Mouse (Mus musculus) natural killer cell, adult 2 months (primary cell): ENCODE results near the gene Arl16.
"Not testable (repeated sequence)": the region's sequence is repeated elsewhere in the genome, so short reads cannot be mapped to it uniquely, and the experiment has no call there.

Experiments
- DNase-seq, 2 experiments: peaks; one replicate each; pipeline ENCODE4 v3.0.0; 2022; ENCODE audit warnings: low spot score in 2 of 2

Gene Arl16

DNA sequence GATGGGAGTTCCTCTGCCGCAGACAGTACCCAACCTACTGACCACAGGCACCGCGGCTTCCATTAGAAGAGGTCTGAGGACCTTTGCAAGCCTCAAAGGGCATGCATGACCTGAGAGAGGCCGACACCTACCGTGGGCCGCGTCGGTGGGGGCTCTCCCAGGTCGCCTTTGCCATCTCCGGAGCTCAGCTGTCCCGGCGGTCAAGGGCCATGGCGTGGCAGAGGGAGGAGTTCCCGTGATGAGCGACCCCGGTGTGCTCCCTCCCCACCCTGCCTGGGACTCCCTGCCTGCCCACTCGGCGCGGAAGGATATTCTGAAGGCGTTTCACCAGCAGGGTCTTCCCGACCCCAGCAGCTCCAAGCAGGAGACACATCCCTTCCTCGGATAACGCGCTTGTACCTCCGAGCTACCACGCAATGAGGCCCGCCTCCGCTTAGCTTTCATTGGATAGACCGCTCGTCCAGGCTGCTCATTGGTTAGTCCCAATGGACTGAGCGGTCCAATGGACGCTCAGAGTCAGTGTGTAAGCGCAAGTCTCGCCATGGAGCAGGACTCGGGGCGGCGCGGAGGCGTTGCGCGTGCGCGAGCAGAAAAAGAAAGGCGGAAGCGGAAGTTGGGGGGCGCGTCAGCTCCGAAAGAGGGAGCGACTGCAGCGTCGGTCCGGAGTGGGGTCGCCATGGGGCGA, at the start of gene Arl16:
Gene Arl16 (minus strand): TSS at position 557 of the 685 bp plus-strand sequence.
- DNase-seq, result peak; percentile 91 to 94

DNA sequence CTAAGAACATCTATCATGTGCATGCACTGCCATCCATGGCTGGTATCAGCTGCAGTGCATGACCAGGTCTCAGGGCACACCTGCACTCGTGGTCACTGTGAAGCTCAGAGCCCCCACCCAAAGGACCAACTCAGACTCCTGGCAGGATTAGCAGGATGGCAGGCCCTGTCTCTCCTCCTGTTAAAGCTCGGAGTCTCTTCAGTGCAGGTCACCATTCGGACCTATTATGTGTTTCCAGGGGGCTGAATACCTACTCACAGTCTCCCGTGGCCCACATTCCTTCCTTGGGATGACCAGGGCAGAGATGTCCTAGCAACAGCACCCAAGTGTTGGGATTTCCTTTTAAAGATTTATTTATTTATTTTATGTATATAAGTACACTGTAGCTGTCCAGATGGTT, 49.7 kb upstream of the Arl16 start:
- no peak for DNase-seq

DNA sequence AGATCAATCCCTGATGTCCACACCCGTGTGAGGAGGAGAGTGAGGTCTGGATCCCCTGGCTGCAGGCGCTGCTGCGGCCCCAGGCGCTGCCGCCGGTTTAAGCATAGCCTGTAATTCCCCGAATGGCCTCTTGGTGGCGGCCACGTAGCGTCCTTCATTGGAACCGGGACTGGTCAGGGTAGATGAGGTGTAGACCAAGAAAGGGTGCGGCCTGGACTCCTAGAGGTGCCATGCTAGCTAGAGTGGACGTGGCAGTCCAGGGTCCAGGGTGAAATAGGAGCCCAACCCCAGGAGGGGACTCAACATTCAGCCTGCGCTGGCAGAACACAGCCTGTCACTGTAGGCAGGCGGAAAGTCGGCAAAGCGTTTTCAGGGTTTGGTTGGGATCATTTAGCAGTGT, 48.2 kb upstream of the Arl16 start:
- DNase-seq, result peak; percentile 83 to 87

DNA sequence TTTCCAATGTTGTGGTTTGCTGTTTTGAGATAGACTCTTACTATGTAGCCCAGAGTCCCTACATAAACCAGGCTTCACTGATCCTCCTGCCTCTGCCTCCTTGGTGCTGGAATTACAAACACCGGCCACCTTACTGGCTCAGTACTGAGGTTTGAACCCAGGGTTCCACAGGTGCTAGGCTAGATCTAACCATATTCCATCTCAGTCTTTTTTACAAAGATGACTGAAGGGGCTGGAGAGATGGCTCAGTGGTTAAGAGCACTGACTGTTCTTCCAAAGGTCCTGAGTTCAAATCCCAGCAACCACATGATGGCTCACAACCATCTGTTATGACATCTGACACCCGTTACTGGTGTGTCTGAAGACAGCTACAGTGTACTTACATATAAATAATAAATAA, 46.9 kb upstream of the Arl16 start:
- DNase-seq, result not testable (repeated sequence)

DNA sequence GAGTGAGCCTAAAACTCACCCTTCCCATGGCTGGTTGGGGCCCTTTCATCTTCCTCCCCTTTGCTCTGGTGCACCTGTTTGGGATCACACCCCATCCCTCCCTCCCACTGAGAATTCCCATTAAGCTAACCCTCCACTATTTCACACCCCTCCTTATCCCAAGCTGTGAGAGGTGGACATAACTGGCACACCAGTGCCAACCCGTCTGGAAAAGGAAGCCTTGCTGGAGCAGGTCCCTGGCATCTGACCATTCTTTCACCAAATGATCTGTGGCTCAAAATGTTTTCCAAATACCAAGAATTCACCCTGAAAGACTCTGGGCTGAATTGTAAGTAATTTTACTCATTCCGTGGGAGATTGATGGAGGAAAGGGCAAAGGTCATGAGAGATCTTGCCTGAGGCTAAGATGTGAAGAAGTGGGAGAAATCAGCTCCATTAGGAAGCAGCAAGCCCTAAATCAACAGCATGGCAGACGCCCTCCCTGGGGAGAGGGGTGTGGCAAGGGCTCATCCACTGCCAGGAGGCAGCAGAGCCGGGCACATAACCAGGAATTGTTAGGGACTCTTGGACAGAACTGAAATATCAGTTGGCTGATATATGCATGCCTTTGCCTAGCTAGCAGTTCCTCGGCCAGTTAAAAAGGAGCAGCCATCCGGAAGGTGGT, 45.5 kb upstream of the Arl16 start:
- DNase-seq, result no peak

DNA sequence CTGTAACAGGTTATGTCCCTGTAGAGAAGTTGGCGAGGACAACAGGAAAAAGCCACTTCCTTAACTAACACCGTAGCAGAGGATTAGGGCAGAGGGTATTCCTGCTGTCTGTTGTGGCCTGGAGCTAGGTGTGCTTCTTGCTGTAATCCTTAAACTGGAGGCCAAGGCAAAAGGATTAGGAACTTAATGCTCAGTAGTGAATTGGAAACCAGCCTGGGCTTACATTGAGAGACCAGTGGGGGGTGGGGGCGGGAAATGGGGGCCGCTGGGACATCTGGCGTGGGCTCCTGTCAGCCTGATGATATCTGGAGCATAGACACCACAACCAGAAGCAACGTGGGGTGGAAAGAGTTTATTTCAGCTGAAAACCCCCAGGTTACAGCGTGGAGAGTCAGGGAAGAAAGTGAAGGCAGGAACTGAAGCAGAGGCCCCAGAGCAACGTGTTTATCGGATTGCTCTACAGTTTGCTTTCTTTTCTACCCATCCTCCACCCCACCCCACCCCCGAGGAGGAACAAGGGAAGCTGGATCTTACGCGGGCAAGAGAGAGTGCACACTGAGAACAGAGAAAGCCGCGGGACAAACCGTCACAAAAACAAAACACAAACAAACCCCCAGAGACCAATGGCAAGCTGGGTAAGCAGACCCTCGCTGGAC, 43.1 kb upstream of the Arl16 start:
- DNase-seq, result no peak

DNA sequence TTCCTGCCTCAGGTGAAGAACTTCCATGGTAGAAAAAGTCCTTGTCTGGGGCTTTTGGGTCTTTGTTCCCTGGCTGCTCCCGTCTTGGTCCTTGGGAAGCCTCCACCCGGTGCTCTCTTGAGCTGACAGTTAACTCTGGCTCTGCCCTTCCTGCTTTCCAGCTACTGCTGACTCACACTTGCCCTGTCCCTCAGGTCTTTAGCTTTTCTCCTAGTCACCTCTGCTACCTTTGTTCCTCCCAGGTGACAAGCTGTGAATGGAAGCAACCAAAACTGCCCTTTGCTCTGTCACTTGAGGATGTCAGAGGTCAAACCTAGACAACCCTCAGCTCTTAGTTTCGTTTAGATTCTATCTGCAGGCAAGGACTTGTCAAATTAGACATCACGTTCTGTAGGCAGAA, 42.5 kb upstream of the Arl16 start:
- no peak for DNase-seq

DNA sequence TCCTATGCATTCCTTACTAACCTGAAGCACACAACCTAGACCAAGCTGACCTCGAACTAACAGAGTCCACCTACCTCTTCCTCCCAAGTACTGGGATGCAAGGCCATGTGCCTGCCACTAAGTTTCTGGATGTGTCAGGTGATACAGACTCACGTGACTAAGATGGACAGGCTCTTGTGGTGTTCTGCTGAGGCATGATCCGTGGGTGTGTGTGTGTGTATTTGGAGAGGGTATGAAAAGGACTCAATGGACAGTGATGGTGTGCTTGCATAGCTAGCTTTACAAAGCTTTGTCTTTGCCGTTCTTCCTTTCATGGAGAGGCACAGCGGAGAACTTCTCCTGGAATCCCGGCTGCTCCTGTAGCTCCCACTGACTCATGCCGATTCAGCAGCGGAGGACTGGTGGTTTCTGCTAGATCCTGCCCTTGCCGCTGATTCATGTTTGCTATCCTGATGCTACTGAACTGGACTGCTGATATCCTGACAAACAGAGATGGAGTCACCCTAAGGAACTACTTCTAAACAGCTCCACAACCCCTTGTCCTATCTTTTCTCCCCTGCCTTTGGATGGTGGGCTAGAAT, 41.0 kb upstream of the Arl16 start:
- no peak for DNase-seq

DNA sequence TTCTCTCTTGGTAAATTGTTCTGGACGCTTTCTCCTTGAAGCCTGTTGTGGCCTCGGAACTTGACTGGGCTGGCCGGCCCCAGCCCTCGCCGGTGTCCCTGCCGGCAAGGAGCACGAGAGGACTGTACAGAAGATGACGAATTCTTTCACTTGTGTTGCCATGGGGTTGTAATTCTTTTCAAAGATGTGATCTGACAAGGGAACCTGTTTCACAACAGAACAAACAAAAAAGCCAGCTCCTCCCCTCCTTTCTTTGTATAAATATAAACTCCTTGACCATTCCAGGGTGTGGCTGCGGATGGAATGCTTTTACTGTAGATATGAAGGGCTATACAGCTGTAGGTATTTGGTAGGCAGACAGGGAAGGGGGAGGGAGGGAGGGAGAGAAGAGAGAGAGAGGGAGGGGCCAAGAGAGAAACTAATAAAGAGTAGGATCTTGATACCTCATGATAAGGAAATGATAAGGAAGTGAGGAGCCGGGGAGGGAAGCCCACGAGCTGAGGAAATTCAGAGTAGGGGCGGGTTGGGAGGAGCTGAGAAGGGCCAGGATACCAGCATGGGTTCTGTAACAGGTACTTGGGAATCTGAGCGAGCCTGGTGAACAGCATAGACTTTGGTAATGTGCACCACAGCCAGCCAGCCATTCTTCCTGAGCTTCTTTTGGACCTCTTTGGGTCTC, 40.3 kb upstream of the Arl16 start:
- DNase-seq, result no peak

DNA sequence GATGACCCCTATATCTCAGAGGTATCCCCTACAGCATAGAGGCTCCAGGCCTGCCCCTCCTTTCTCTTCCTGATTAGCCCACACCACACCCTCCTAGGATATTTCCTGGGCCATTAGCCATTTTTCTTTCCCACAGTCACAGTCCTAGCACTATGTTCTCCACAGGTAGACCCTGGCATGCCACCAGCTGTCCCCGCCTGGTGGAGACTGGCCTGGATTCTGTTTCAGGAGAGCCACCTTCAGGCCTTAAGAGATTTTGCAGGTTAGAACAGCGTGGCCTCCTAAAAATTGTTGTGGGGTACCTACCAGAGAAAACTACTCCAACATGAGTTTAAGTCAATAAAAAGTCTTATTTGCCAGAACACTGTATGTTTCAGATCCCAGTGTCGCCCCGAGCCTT, 39.5 kb upstream of the Arl16 start:
- no peak for DNase-seq

DNA sequence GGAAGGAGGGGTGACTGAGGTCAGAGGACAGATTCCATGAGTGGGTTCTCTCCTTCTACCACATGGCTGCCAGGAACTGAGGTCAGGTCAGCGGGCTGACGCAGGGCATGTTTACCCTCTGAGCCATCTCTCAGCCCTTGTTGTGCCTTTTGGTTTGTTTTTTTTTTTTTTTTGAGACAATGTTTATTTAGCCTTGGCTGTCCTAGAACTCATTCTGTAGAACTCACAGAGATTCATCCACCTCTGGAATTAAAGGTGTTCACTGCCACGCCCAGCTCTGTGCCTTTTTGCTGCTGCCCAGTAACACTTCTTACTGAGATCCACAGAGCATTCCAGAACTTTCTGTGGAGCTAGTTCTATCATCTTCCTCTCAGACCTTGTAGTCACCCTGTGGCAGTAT, 38.3 kb upstream of the Arl16 start:
- DNase-seq, result no peak

DNA sequence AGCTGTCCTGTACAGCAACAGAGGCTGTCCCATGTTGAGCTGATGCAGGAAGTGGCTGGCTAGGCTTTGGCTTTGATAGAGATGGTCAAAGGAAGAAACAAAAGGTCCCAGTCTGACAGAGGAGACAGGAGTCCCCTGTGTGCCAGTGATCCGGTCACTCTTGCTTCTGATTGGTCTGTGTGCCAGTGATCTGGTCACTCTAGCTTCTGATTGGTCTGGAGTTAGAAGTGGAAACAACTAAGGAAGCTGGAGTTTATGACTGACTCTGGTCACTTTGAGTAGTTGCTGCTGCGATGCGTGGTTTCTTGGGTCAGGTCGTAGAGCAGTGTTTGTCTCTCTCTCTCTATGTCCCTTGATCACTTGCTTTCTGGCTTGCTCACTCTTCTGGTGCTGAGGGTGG, 34.3 kb upstream of the Arl16 start:
- DNase-seq, result no peak

DNA sequence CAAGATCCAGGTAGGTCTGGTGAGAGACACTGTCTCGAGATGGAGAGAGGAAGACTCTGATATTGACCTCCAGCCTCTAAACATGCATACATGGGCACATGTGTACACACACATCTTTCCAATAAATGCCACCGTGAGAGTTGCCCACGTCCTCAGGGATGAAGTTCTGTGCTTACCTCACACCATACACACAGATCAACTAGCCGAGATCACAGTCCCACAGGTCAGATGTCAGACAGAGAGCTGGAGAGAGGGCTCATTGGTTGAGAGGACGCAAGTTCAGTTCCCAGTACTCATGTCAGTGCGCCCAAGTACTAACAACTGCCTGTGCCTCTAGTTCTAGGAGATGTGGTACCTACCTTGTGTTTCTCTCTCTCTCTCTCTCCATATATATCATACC, 33.6 kb upstream of the Arl16 start:
- DNase-seq, result no peak

DNA sequence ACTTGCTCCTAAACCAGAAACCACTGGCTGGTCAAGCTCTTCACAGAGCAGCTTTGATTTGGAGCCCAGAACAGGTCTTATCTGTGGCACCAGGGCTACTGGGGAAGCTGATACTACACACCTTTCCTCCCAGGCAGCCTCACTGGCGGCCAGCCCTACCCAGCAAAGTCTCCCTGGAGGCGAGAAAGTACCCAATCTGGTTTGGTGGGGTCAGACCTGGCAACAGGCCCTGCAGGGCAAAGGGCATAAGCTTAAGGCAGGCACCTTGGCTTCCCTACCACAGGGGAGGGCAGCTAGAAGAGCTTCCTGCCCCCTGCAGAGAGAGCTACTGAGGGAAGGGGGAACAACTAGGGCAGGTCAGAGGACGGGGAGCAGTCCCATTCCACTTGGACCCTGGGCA, 33.0 kb upstream of the Arl16 start:
- no peak for DNase-seq

DNA sequence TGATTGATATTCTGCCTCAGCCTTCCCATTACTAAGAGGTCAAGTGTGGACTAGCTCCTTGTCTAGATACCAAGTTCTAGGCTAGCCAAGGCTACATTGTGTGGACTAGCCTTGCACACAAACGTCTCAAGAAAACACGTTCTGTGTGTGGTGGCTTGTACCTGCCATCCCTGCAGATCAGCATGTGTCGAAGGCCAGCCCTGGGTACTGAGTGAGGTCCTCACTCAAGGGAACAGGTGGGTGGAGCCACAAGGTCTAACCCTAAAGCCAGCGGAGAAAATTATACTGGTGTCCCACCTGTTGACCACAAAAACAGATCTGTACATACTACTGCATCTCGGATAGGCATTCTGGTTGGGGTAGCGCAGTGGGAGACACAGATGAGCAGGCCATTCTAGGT, 32.5 kb upstream of the Arl16 start:
- DNase-seq, result no peak

DNA sequence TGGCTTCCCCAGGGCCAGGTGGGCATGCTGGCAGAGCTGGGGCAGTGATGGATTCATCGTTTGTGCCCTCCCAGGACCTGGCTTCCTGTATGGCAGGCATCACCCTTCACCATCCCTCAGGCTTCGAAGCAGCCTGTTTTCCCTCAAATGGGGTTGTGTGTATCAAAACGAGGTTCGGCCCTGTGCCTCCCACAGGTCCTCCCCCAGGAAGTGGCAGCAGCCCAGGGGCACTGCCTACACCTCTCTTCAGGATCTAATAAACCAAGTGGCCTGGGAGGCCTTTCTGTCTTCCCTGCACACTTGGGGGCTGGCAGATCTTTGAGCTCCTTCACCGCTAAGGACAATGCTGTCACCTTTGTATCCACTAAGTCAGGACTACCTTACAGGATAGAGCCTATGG, 31.5 kb upstream of the Arl16 start:
- no peak for DNase-seq

DNA sequence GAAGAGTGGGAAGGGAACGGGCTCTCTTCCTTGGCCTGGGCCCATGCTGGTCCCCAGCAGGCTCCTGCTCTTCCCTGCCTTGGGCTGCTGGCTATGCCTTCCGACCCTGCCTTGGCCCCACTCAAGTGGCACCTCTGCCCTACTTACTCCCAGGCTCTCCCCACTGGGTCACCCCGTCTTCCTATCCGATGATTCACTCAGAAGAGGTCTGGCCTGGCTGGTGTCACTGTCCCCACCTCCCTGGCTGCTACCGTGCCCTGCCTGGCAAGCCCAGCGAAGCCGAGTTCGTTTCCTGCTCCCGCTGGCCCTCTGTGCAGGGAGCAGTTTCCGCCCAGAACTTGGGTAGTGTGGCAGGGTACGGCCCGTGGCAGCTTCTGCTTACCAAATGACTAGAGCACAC, 30.8 kb upstream of the Arl16 start:
- no peak for DNase-seq

DNA sequence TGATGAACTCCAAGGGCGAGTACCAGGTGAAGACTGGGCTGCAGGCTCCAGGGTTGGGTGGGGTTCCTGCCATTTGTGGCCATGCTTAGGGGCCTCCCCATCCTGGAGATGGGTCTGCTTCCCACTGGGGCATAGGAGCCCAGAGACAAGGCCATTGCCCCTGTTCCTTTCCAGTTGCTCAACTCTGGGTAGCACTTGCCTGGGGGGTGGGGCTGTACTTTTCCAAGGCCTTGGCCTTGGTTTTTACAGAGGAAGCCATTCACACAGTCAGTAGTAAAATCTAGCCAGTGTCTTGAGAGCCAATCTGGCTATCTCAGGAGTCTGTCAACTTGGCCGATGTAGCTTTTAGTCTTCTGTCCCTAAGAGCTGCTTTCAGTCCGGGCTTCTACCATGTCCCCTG, 30.0 kb upstream of the Arl16 start:
- DNase-seq, result no peak

DNA sequence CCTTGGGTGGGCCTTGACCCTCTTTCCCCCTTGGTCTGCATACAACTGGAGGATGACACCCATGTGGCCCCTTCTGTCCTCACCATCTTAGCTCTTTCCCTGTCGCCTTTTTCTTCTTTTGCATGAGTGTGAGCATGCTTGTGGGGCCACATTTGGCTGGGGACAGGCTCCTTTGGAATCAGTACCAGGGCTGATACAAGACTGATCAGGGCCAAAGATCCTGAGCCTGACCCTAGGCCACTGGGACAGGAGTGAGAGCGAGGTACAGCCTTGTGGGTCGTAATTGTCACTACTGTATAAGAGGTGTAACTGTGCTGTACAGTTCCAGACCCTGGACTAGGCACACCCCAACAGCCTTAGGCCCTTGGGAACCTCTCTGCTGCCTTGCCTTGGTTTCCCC, 26.5 kb upstream of the Arl16 start:
- DNase-seq, result no peak

DNA sequence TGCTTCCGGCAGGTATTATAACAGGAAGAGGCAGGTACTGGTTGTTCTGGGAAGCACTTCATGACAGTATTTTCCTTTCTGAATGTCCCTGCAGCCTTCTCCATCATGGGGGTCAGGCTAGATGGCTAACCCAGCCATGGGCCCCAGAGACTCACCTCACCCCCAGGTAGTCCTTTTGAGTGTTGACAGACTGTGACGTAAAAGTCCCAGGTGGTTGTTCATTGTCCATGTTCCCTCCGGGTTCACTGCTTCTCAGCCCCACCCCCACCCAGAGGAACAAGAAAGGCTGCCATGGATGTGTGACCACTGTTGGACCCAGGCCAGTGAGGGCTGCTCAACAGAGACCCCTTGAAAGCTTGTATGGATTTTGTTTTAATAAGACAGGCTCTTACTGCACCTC, 25.9 kb upstream of the Arl16 start:
- DNase-seq, result no peak

DNA sequence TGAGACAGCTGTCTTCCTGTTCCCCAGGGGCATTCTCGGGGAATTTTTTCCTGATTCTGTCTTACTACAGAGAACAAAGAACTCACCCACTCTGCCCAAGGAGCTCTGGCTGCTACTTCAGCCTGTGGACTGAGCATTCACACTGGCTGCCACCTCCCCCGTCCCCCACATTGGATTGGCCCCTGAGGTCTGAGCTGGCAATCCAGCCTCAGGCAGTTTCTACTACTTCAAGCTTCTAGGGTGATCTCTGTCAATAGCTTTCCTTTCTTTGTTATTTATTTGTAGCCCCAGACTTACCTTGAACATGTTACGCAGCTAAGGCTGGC, 25.4 kb upstream of the Arl16 start:
- DNase-seq, result no peak

DNA sequence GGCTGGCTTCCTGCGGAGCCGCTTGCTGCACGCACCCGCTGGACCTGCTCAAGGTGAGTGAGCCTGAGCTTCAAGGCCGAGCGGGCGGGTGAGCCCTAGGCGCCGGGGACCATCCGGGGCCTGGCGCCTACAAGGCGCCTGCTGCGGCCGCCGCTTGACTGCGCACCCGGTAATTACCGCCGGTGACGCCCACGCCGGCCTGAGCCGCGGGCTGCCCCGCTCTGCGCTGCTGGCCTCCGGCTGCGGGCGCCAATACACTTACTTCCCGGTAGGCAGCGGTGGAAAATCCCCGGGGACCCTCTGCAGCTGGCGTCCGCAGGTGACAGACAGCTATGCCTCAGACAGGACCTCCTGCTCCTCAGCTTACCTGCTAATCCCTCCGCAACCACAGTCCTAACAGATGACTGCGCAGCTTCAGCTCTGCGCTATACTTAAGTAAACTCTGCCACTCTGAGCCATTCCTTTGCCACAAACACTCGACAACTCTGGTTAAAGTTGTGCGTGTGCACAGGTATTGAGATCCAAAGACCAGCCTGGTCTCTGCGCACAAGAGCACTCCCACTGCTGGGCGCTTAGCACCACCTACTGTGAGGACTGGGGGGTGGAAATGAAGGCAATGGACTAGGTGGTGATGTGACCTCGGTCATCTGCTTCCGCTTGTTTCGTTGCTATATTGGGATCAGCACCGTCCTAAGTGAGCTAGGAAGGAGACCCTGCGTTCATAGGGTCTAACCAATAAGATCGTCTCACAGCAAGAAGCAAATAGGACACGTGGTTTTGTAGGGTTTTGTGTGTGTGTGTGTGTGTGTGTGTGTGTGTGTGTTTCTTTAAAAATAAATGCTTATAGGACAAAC, 24.8 kb upstream of the Arl16 start:
- DNase-seq, result peak; percentile 44 to 46
